Mouse (Mus musculus): ENCODE measurements at regions not wholly inside any gene's neighbourhood (a gene's known extent, or its start where the extent isn't known, plus 50 kb on each side); places are given as distances from the start of the nearest gene placed in this dataset.

GRCm38 (mm10) chr10:53209916-53210315 is 127.6 kb upstream of the Pln start:
- H3K4me2 ChIP-seq (ENCODE audit: insufficient read depth, low read depth, poor library complexity, severe bottlenecking): no peak overlapping the region
- H3K27ac ChIP-seq (ENCODE audit: insufficient read depth, low read depth): no peak overlapping the region
- H3K36me3 ChIP-seq (replicated peaks in 1 of 2; ENCODE audit: control insufficient read depth in 1 of 2, insufficient read depth in 1 of 2, low read length in 1 of 2): no peaks in the 10 kb centered on the region
- H3K27me3 ChIP-seq (replicated peaks): no peaks in the 10 kb centered on the region
- dilution Hi-C loops (cut with MboI; ENCODE audit: extremely low pct_ligation_motif_present, extremely low pct_unique_long_range_greater_than_20kb, low sequenced_read_pairs): no loop called here
- H3K9me3 ChIP-seq (replicated peaks; ENCODE audit: low read length): no peaks in the 10 kb centered on the region
- no peaks in the 10 kb centered on the region for H3K79me2 ChIP-seq (replicated peaks; ENCODE audit: control insufficient read depth, extremely low read depth, insufficient read depth, poor library complexity, severe bottlenecking)
- H3K4me1 ChIP-seq (ENCODE audit: control insufficient read depth in 1 of 2, insufficient read depth in 2 of 2): no peaks in the 10 kb centered on the region
- no peak overlapping the region for H3K9ac ChIP-seq (ENCODE audit: insufficient read depth, low read depth)
- no peak overlapping the region for H3K4me3 ChIP-seq (replicated peaks in 1 of 3; ENCODE audit: low read depth in 2 of 3, low read length in 2 of 3, poor library complexity in 1 of 3)
- no peak for TF ChIP-seq MAZ (IDR thresholded peaks at IDR 0.05; ENCODE audit: low read depth, low read length)
- no peak for TF ChIP-seq CHD1 (IDR thresholded peaks at IDR 0.05; ENCODE audit: low read depth, low read length)
- no peak for TF ChIP-seq ZNF384 (IDR thresholded peaks at IDR 0.05; ENCODE audit: low read depth, low read length)
- TF ChIP-seq JUND (conservative IDR thresholded peaks at IDR 0.05; ENCODE audit: low read depth, low read length): no peak
- no peak for TF ChIP-seq MEF2A (IDR thresholded peaks at IDR 0.05; ENCODE audit: borderline replicate concordance, low read depth, low read length)
- TF ChIP-seq MYC (IDR thresholded peaks at IDR 0.05; ENCODE audit: low read depth, low read length): no peak
- TF ChIP-seq GABPA (IDR thresholded peaks at IDR 0.05; ENCODE audit: insufficient replicate concordance, low read depth, low read length): no peak
- no peak for TF ChIP-seq CHD2 (IDR thresholded peaks at IDR 0.05; ENCODE audit: low read length)
- no peak for TF ChIP-seq POLR2A (IDR thresholded peaks at IDR 0.05; ENCODE audit: low read depth, low read length)
- in situ Hi-C loops (cut with MboI; ENCODE audit: low pct_ligation_motif_present, low pct_unique_long_range_greater_than_20kb, low sequenced_read_pairs): no loop called here
- DNase-seq (ENCODE audit: extremely low read depth): no peak
